Mouse (Mus musculus) CH12.LX (cell line): Measurements from ENCODE around the gene Akap2. TPM values are rescaled to one million over a fixed set of nuclear protein-coding genes. Genes with fewer than 3 reads are reported as not detected.
A peak's percentile ranks its signal among the peaks of the same experiment; 100 is the strongest.

Experiments used
- DNase-seq: peaks from one replicate; pipeline ENCODE4 v3.0.0-alpha.2; 2013; ENCODE audit errors: extremely low read depth
- H3K27ac ChIP-seq: 2 replicates; pipeline ENCODE4 v1.5.1; 2012; ENCODE audit warnings: low read depth, mild to moderate bottlenecking, control low read depth, moderate library complexity; ENCODE audit not compliant: insufficient read depth
- H3K27me3 ChIP-seq: replicated peaks from 2 replicates; pipeline ENCODE3; 2012; ENCODE audit warnings: inconsistent platforms
- H3K36me3 ChIP-seq, 2 experiments: replicated peaks in 1 of 2; 2 replicates each; pipeline versions ENCODE3 to v1.6.1; 2012; ENCODE audit warnings: inconsistent platforms in 1 of 2, low read length in 1 of 2, mild to moderate bottlenecking in 1 of 2, mixed read lengths in 1 of 2, moderate library complexity in 1 of 2; ENCODE audit not compliant: control insufficient read depth in 1 of 2, insufficient read depth in 1 of 2
- H3K4me1 ChIP-seq, 2 experiments: 2 replicates each; pipeline ENCODE4 v1.6.1; 2012; ENCODE audit warnings: inconsistent platforms in 1 of 2, moderate library complexity in 1 of 2; ENCODE audit not compliant: insufficient read depth in 2 of 2, control insufficient read depth in 1 of 2
- H3K4me2 ChIP-seq: 2 replicates; pipeline ENCODE4 v1.6.1; 2012; ENCODE audit warnings: low read depth, mild to moderate bottlenecking, control low read depth; ENCODE audit not compliant: poor library complexity, insufficient read depth, severe bottlenecking
- H3K4me3 ChIP-seq, 3 experiments: fragments of 150-350 bp in 1 of 3; sonication (generic) in 1 of 3; replicated peaks in 1 of 3; 2 replicates each; pipeline versions ENCODE3 to v1.5.1; 2011 to 2012; ENCODE audit warnings: low read depth in 2 of 3, low read length in 2 of 3, mild to moderate bottlenecking in 2 of 3, moderate library complexity in 2 of 3, control low read depth in 1 of 3, improper control_type of control experiment in 1 of 3, inconsistent platforms in 1 of 3, mixed read lengths in 1 of 3; ENCODE audit not compliant: poor library complexity in 1 of 3
- H3K79me2 ChIP-seq: replicated peaks from 2 replicates; pipeline ENCODE4 v1.6.1; 2012; ENCODE audit warnings: mild to moderate bottlenecking, moderate library complexity; ENCODE audit not compliant: control insufficient read depth, poor library complexity, insufficient read depth, severe bottlenecking; ENCODE audit errors: extremely low read depth
- H3K9ac ChIP-seq: 2 replicates; pipeline ENCODE4 v1.6.1; 2012; ENCODE audit warnings: low read depth, mild to moderate bottlenecking, control low read depth, moderate library complexity; ENCODE audit not compliant: insufficient read depth
- H3K9me3 ChIP-seq: replicated peaks from 2 replicates; pipeline ENCODE3; 2012; ENCODE audit warnings: low read length, inconsistent platforms, mixed read lengths
- CHD1 ChIP-seq: IDR thresholded peaks from 2 replicates; pipeline ENCODE4 v1.6.1; 2012; ENCODE audit warnings: low read depth, low read length, improper control_type of control experiment, inconsistent platforms
- ELF1 ChIP-seq: IDR thresholded peaks from 2 replicates; pipeline ENCODE4 v1.6.1; 2014; ENCODE audit warnings: low read depth, mild to moderate bottlenecking, inconsistent platforms, low read length, improper control_type of control experiment
- IRF4 ChIP-seq: IDR thresholded peaks from 2 replicates; pipeline ENCODE4 v1.6.1; 2014; ENCODE audit warnings: low read depth, mild to moderate bottlenecking, inconsistent platforms, low read length, improper control_type of control experiment
- JUN ChIP-seq: IDR thresholded peaks from 2 replicates; pipeline ENCODE4 v1.6.1; 2011; ENCODE audit warnings: low read depth, mild to moderate bottlenecking, low read length, improper control_type of control experiment, moderate library complexity; ENCODE audit not compliant: insufficient read depth
- JUND ChIP-seq: conservative IDR thresholded peaks from 2 replicates; pipeline ENCODE4 v1.6.1; 2011; ENCODE audit warnings: low read depth, low read length, improper control_type of control experiment
- MAFK ChIP-seq: IDR thresholded peaks from 2 replicates; pipeline ENCODE4 v1.6.1; 2011; ENCODE audit warnings: low read length, improper control_type of control experiment; ENCODE audit not compliant: insufficient replicate concordance
- MEF2A ChIP-seq: IDR thresholded peaks from 2 replicates; pipeline ENCODE4 v1.6.1; 2014; ENCODE audit warnings: low read depth, mild to moderate bottlenecking, inconsistent platforms, low read length, improper control_type of control experiment, borderline replicate concordance
- NRF1 ChIP-seq: IDR thresholded peaks from 2 replicates; pipeline ENCODE4 v1.6.1; 2014; ENCODE audit warnings: low read depth, mild to moderate bottlenecking, inconsistent platforms, low read length, improper control_type of control experiment, moderate library complexity
- POLR2A ChIP-seq: IDR thresholded peaks from 2 replicates; pipeline ENCODE4 v1.6.1; 2011; ENCODE audit warnings: low read depth, mild to moderate bottlenecking, improper control_type of control experiment, low read length
- RAD21 ChIP-seq: IDR thresholded peaks from 2 replicates; pipeline ENCODE4 v1.6.1; 2011; ENCODE audit warnings: low read depth, mild to moderate bottlenecking, low read length, improper control_type of control experiment, moderate library complexity
- RCOR1 ChIP-seq: conservative IDR thresholded peaks from 2 replicates; pipeline ENCODE4 v1.6.1; 2012; ENCODE audit warnings: low read depth, mild to moderate bottlenecking, inconsistent platforms, low read length, improper control_type of control experiment
- SIN3A ChIP-seq: IDR thresholded peaks from 2 replicates; pipeline ENCODE4 v1.6.1; 2012; ENCODE audit warnings: low read length, improper control_type of control experiment, inconsistent platforms
- UBTF ChIP-seq: IDR thresholded peaks from 2 replicates; pipeline ENCODE4 v1.6.1; 2012; ENCODE audit warnings: low read depth, mild to moderate bottlenecking, inconsistent platforms, low read length, improper control_type of control experiment, moderate library complexity
- USF1 ChIP-seq: IDR thresholded peaks from 2 replicates; pipeline ENCODE4 v1.6.1; 2014; ENCODE audit warnings: low read depth, mild to moderate bottlenecking, inconsistent platforms, low read length, improper control_type of control experiment
- ZC3H11A ChIP-seq: IDR thresholded peaks from 2 replicates; pipeline ENCODE4 v1.6.1; 2012; ENCODE audit warnings: low read depth, mild to moderate bottlenecking, inconsistent platforms, low read length, improper control_type of control experiment
- ZMIZ1 ChIP-seq: IDR thresholded peaks from 2 replicates; pipeline ENCODE4 v1.6.1; 2012; ENCODE audit warnings: low read depth, mild to moderate bottlenecking, inconsistent platforms, low read length, improper control_type of control experiment
- ZNF384 ChIP-seq: IDR thresholded peaks from 2 replicates; pipeline ENCODE4 v1.6.1; 2012; ENCODE audit warnings: low read depth, low read length, improper control_type of control experiment, inconsistent platforms
- dilution Hi-C: fragments of 300-500 bp; cut with MboI; formaldehyde crosslinking; loops from 2 replicates; pipeline ENCODE4 v1.14.3; 2020; ENCODE audit warnings: low sequenced_read_pairs; ENCODE audit not compliant: extremely low pct_unique_long_range_greater_than_20kb, extremely low pct_ligation_motif_present
- in situ Hi-C: fragments of 300-500 bp; cut with MboI; formaldehyde crosslinking; loops from 3 replicates; pipeline ENCODE4 v1.14.3; 2019; ENCODE audit warnings: low sequenced_read_pairs, low pct_ligation_motif_present, low pct_unique_long_range_greater_than_20kb, mixed read lengths
- polyA plus RNA-seq: library from polyadenylated mRNA; unstranded; fragments of >175 nt; gene quantifications from 2 replicates; pipeline ENCODE4 v1.2.1, GENCODE M21; 2012; ENCODE audit warnings: low read depth; ENCODE audit not compliant: insufficient read length
- total RNA-seq, 2 experiments: library from RNA; depleted of rRNA; stranded (reverse); fragments of 300-350 nt in 1 of 2; fragments of >200 nt in 1 of 2; gene quantifications; 2 replicates each; pipeline ENCODE4 v1.2.3; 2012 to 2014

The Akap2 gene
- total and polyA plus RNA-seq, 3 experiments: 0.25 TPM; not detected in 2

GRCm38 (mm10) chr4:57842472-57843305 is 125.2 kb downstream of the Akap2 start:
- in situ Hi-C loops (no loop called here), dilution Hi-C loops (no loop called here)
- H3K9ac ChIP-seq: no peak overlapping the region
- no peaks in the 10 kb centered on the region for H3K27me3 ChIP-seq
- H3K27ac ChIP-seq: no peak overlapping the region
- H3K79me2 ChIP-seq: no peaks in the 10 kb centered on the region
- no peak overlapping the region for H3K4me2 ChIP-seq
- TF ChIP-seq USF1 (no peak), MEF2A (no peak), MAFK (no peak), RAD21 (no peak), NRF1 (no peak), CHD1 (no peak), ZMIZ1 (no peak), IRF4 (no peak), POLR2A (no peak)
- TF ChIP-seq, all 38 proteins: peak for 0
- no peak for DNase-seq
- Histone ChIP-seq H3K9me3 (no peaks in the 10 kb centered on the region), H3K36me3 (no peaks in the 10 kb centered on the region), H3K4me3 (no peak overlapping the region), H3K4me1 (peaks cover 0 to 14% of the 10 kb centered on the region in 2 experiments; a peak in 2 of 4 replicates)

- H3K79me2 ChIP-seq: no peaks in the 10 kb centered on the region
- no peaks in the 10 kb centered on the region for H3K27me3 ChIP-seq
- no peak for DNase-seq
- H3K4me3 ChIP-seq: no peak overlapping the region
- H3K27ac ChIP-seq: no peak overlapping the region
- 0 out of 2 replicates have a peak overlapping the region, but pooled peaks have one; percentile 7 for H3K4me2 ChIP-seq
- H3K9ac ChIP-seq: no peak overlapping the region
- H3K4me1 ChIP-seq: peaks cover 0 to 14% of the 10 kb centered on the region in 2 experiments; a peak in 2 of 4 replicates
- H3K36me3 ChIP-seq: no peaks in the 10 kb centered on the region
- dilution Hi-C loops: no loop called here
- no peaks in the 10 kb centered on the region for H3K9me3 ChIP-seq
- TF ChIP-seq POLR2A (no peak), ELF1 (no peak), MAFK (no peak), MEF2A (no peak), RCOR1 (no peak), SIN3A (no peak), ZNF384 (no peak), NRF1 (no peak), JUND (no peak), JUN (no peak), UBTF (no peak), ZC3H11A (no peak)
- TF ChIP-seq, all 38 proteins: peak for 0
- in situ Hi-C loops: no loop called here
Observed at GRCm38 (mm10) chr4:57845031-57845431, 127.6 kb downstream of the Akap2 start.
